Mouse (Mus musculus): ENCODE results near the gene Ptprt. TPM values are rescaled to one million over a fixed set of nuclear protein-coding genes. Genes with fewer than 3 reads are reported as not detected.

Gene Ptprt
- total and polyA plus RNA-seq, 3 experiments: not detected

DNA sequence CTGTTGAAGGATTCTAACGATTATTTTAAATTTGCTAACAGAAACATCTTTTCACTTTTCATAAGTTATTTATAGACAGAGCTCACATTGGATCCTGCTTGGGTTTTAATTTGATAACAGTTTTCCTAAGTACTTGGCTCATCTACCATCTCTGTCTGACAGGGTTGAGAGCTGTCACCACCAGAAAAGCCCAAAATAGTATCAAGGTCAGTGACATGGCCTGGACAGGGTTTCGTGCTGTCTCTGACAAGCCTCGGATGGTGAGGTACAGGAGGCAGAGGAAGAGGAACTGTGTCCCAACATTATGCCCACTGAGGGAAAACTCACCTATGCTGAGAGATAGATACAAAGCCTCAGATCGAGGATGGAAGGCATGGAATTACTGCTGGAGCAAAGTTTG lies 79.3 kb downstream of the Ptprt start:
- Histone ChIP-seq H3K9ac (ENCODE audit: control insufficient read depth, low read depth, low read length, poor library complexity, severe bottlenecking) (no peak overlapping the region), H3K4me1 (ENCODE audit: control insufficient read depth in 1 of 2, insufficient read depth in 2 of 2, low read length in 2 of 2) (no peaks in the 10 kb centered on the region), H3K4me3 (ENCODE audit: control insufficient read depth in 1 of 2, insufficient read depth in 1 of 2, low read depth in 2 of 2, low read length in 2 of 2) (no peak overlapping the region), H3K27me3 (ENCODE audit: control insufficient read depth in 1 of 2, insufficient read depth in 2 of 2, low read length in 2 of 2) (no peaks in the 10 kb centered on the region), H3K9me3 (replicated peaks; ENCODE audit: insufficient read depth, low read length) (no peaks in the 10 kb centered on the region), H3K79me2 (ENCODE audit: control insufficient read depth, insufficient read depth, low read length, poor library complexity) (no peaks in the 10 kb centered on the region), H3K27ac (ENCODE audit: control insufficient read depth, low read depth, low read length) (no peak overlapping the region), H3K36me3 (ENCODE audit: control insufficient read depth in 1 of 2, insufficient read depth in 2 of 2, low read length in 2 of 2) (no peaks in the 10 kb centered on the region)
- TF ChIP-seq USF2 (IDR thresholded peaks at IDR 0.05; ENCODE audit: borderline replicate concordance in 1 of 2, insufficient read depth in 1 of 2, low read depth in 1 of 2, low read length in 2 of 2) (no peak), TBP (IDR thresholded peaks at IDR 0.05; ENCODE audit: low read depth, low read length) (no peak), BHLHE40 (IDR thresholded peaks at IDR 0.05; ENCODE audit: borderline replicate concordance, low read depth, low read length) (no peak), HCFC1 (IDR thresholded peaks at IDR 0.05; ENCODE audit: low read depth, low read length) (no peak), MXI1 (IDR thresholded peaks at IDR 0.05; ENCODE audit: low read depth, low read length) (no peak), NELFE (IDR thresholded peaks at IDR 0.05; ENCODE audit: low read depth, low read length) (no peak), MAX (IDR thresholded peaks at IDR 0.05; ENCODE audit: low read length) (no peak), ZNF384 (IDR thresholded peaks at IDR 0.05; ENCODE audit: low read depth, low read length) (no peak), POLR2AphosphoS2 (IDR thresholded peaks at IDR 0.05; ENCODE audit: low read length) (no peak), ZC3H11A (IDR thresholded peaks at IDR 0.05; ENCODE audit: low read depth, low read length) (no peak), TAL1 (IDR thresholded peaks at IDR 0.05; ENCODE audit: low read length) (no peak), E2F4 (IDR thresholded peaks at IDR 0.05; ENCODE audit: borderline replicate concordance, low read depth, low read length) (no peak), NRF1 (IDR thresholded peaks at IDR 0.05; ENCODE audit: insufficient read depth, low read depth, low read length, poor library complexity, severe bottlenecking) (no peak), ZMIZ1 (IDR thresholded peaks at IDR 0.05; ENCODE audit: low read depth, low read length) (no peak), MAZ (IDR thresholded peaks at IDR 0.05; ENCODE audit: low read depth, low read length) (no peak)
- no peak for DNase-seq (ENCODE audit: low read depth, low spot score)

GRCm38 (mm10) chr2:162577819-162578218 lies 83.1 kb downstream of the Ptprt start:
- TF ChIP-seq MYB (IDR thresholded peaks at IDR 0.05; ENCODE audit: low read depth, low read length): no peak
- no peak for TF ChIP-seq GABPA (IDR thresholded peaks at IDR 0.05; ENCODE audit: low read depth, low read length)
- H3K9me3 ChIP-seq (replicated peaks; ENCODE audit: insufficient read depth, low read length): no peaks in the 10 kb centered on the region
- no peak overlapping the region for H3K4me3 ChIP-seq (ENCODE audit: control insufficient read depth in 1 of 2, insufficient read depth in 1 of 2, low read depth in 2 of 2, low read length in 2 of 2)

More at GRCm38 (mm10) chr2:162577819-162578218, 83.1 kb downstream of the Ptprt start:
- DNase-seq (ENCODE audit: low read depth, low spot score): no peak
- no peak overlapping the region for H3K27ac ChIP-seq (ENCODE audit: control insufficient read depth, low read depth, low read length)
- H3K4me1 ChIP-seq (ENCODE audit: control insufficient read depth in 1 of 2, insufficient read depth in 2 of 2, low read length in 2 of 2): no peaks in the 10 kb centered on the region
- no peaks in the 10 kb centered on the region for H3K36me3 ChIP-seq (ENCODE audit: control insufficient read depth in 1 of 2, insufficient read depth in 2 of 2, low read length in 2 of 2)
- no peaks in the 10 kb centered on the region for H3K79me2 ChIP-seq (ENCODE audit: control insufficient read depth, insufficient read depth, low read length, poor library complexity)
- H3K9ac ChIP-seq (ENCODE audit: control insufficient read depth, low read depth, low read length, poor library complexity, severe bottlenecking): no peak overlapping the region
- no peaks in the 10 kb centered on the region for H3K27me3 ChIP-seq (ENCODE audit: control insufficient read depth in 1 of 2, insufficient read depth in 2 of 2, low read length in 2 of 2)
